Mouse (Mus musculus): ENCODE measurements around the gene Atp6v0e2. TPM values are rescaled to one million over a fixed set of nuclear protein-coding genes. Genes with fewer than 3 reads are reported as not detected.

Gene Atp6v0e2
- polyA plus RNA-seq, 1 experiment from 2014 or later: 211 TPM

Other genes with a start within 250 kb of the Atp6v0e2 start
- gene Krba1, start 142.0 kb upstream of the Atp6v0e2 start, polyA plus RNA-seq (2015; fragmentation: Nextera tagmentation; extraction: Ambion mirVana): 27.2 and 29.4 TPM in 2 replicates
- 30.0 and 34.2 TPM in 2 replicates for gene Zfp467, start 91.8 kb upstream of the Atp6v0e2 start, polyA plus RNA-seq (2015; fragmentation: Nextera tagmentation; extraction: Ambion mirVana)
- 0.13 and 0.70 TPM in 2 replicates for gene Sspo, start 89.4 kb upstream of the Atp6v0e2 start, polyA plus RNA-seq (2015; fragmentation: Nextera tagmentation; extraction: Ambion mirVana)
- gene Lrrc61, start 17.2 kb downstream of the Atp6v0e2 start, polyA plus RNA-seq (2015; fragmentation: Nextera tagmentation; extraction: Ambion mirVana): 15.4 and 18.0 TPM in 2 replicates
- gene Rarres2, start 35.2 kb downstream of the Atp6v0e2 start, polyA plus RNA-seq (2015; fragmentation: Nextera tagmentation; extraction: Ambion mirVana): 3.0 and 3.4 TPM in 2 replicates
- gene Gm45021, start 52.0 kb downstream of the Atp6v0e2 start, polyA plus RNA-seq (2015; fragmentation: Nextera tagmentation; extraction: Ambion mirVana): not detected in 2 replicates
- gene Repin1, start 56.3 kb downstream of the Atp6v0e2 start, polyA plus RNA-seq (2015; fragmentation: Nextera tagmentation; extraction: Ambion mirVana): 34.9 and 35.8 TPM in 2 replicates
- gene Gm44965, start 56.3 kb downstream of the Atp6v0e2 start, polyA plus RNA-seq (2015; fragmentation: Nextera tagmentation; extraction: Ambion mirVana): not detected in 2 replicates
- gene Zfp775, start 64.4 kb downstream of the Atp6v0e2 start, polyA plus RNA-seq (2015; fragmentation: Nextera tagmentation; extraction: Ambion mirVana): 15.8 and 20.5 TPM in 2 replicates
- gene AI854703, start 89.1 kb downstream of the Atp6v0e2 start, polyA plus RNA-seq (2015; fragmentation: Nextera tagmentation; extraction: Ambion mirVana): 10.1 and 11.2 TPM in 2 replicates
- 0.33 and 0.42 TPM in 2 replicates for gene Gimap8, start 109.6 kb downstream of the Atp6v0e2 start, polyA plus RNA-seq (2015; fragmentation: Nextera tagmentation; extraction: Ambion mirVana)
- gene Gimap9, start 138.5 kb downstream of the Atp6v0e2 start, polyA plus RNA-seq (2015; fragmentation: Nextera tagmentation; extraction: Ambion mirVana): 1.1 and 1.8 TPM in 2 replicates
- gene Gimap4, start 146.9 kb downstream of the Atp6v0e2 start, polyA plus RNA-seq (2015; fragmentation: Nextera tagmentation; extraction: Ambion mirVana): 1.1 TPM in 2 replicates
- 5.7 and 5.8 TPM in 2 replicates for gene Gimap6, start 170.6 kb downstream of the Atp6v0e2 start, polyA plus RNA-seq (2015; fragmentation: Nextera tagmentation; extraction: Ambion mirVana)
- gene Gm28053, start 181.0 kb downstream of the Atp6v0e2 start, polyA plus RNA-seq (2015; fragmentation: Nextera tagmentation; extraction: Ambion mirVana): 1.2 TPM in 1 of 2 replicates, not detected in the other
- gene Gimap7, start 181.0 kb downstream of the Atp6v0e2 start, polyA plus RNA-seq (2015; fragmentation: Nextera tagmentation; extraction: Ambion mirVana): not detected in 2 replicates
- 4.1 and 4.6 TPM in 2 replicates for gene Gimap1, start 201.4 kb downstream of the Atp6v0e2 start, polyA plus RNA-seq (2015; fragmentation: Nextera tagmentation; extraction: Ambion mirVana)
- gene Gimap5, start 208.6 kb downstream of the Atp6v0e2 start, polyA plus RNA-seq (2015; fragmentation: Nextera tagmentation; extraction: Ambion mirVana): 0.86 and 1.2 TPM in 2 replicates
- gene Gimap3, start 233.2 kb downstream of the Atp6v0e2 start, polyA plus RNA-seq (2015; fragmentation: Nextera tagmentation; extraction: Ambion mirVana): not detected in 2 replicates